Comparison of ENCODE assay signal across 25 mouse cellular contexts in genomic region chr3:82124567-82124966, GRCm38 (mm10).
"Had no signal": no experiment of that assay in that cellular context is flagged by ENCODE, and none has a peak within 500 bp of the region (broad histone marks: within the 10 kb centered on the region; RNA-seq: fewer than 3 reads in every experiment).

No protein-coding gene starts in this region.

- H3K9ac ChIP-seq: heart, embryonic 12.5 days; hindbrain, embryonic 12.5 days; hindbrain, embryonic 15.5 days; kidney, embryonic 15.5 days; limb, embryonic 13.5 days; limb, embryonic 15.5 days; liver, embryonic 12.5 days had no signal

- H3K36me3 ChIP-seq: heart, embryonic 10.5 days; heart, embryonic 12.5 days; hindbrain, embryonic 10.5 days; hindbrain, embryonic 12.5 days; hindbrain, embryonic 15.5 days; kidney, embryonic 15.5 days; limb, embryonic 13.5 days; limb, embryonic 15.5 days; liver, embryonic 12.5 days had no signal

- DNase-seq: gastrocnemius, postnatal 14 days; gastrocnemius, postnatal 36 days; heart, adult 2 months; heart, postnatal 14 days; heart, postnatal 36 days; kidney, adult 11 months; kidney, adult 2 months; kidney, adult 9 months; kidney, postnatal 14 days; kidney, postnatal 36 days; layer of hippocampus, adult 9-11 months; layer of hippocampus, postnatal 36 days; left cerebral cortex, postnatal 4 days had no signal

- H3K4me1 ChIP-seq: hindbrain, embryonic 10.5 days; hindbrain, embryonic 12.5 days; hindbrain, embryonic 15.5 days; limb, embryonic 13.5 days; limb, embryonic 15.5 days; liver, embryonic 12.5 days had no signal

- H3K4me2 ChIP-seq: heart, embryonic 12.5 days; hindbrain, embryonic 12.5 days; hindbrain, embryonic 15.5 days; kidney, embryonic 15.5 days; limb, embryonic 13.5 days; limb, embryonic 15.5 days; liver, embryonic 12.5 days had no signal

- H3K27ac ChIP-seq: heart, adult 2 months; heart, embryonic 10.5 days; hindbrain, embryonic 10.5 days; hindbrain, embryonic 12.5 days; hindbrain, embryonic 15.5 days; hindbrain, postnatal 0 days; kidney, embryonic 15.5 days; kidney, postnatal 0 days; limb, embryonic 13.5 days; limb, embryonic 15.5 days; liver, embryonic 12.5 days had no signal

- ATAC-seq: hindbrain, postnatal 0 days; intestine, embryonic 16.5 days; liver, embryonic 12.5 days had no signal

- H3K4me3 ChIP-seq: heart, adult 2 months; heart, embryonic 10.5 days; heart, embryonic 12.5 days; hindbrain, embryonic 10.5 days; hindbrain, embryonic 12.5 days; hindbrain, embryonic 15.5 days; kidney, embryonic 15.5 days; limb, embryonic 13.5 days; limb, embryonic 15.5 days; liver, embryonic 12.5 days had no signal

- H3K27me3 ChIP-seq: heart, embryonic 12.5 days; hindbrain, embryonic 12.5 days; hindbrain, embryonic 15.5 days; kidney, embryonic 15.5 days; limb, embryonic 13.5 days; limb, embryonic 15.5 days; liver, embryonic 12.5 days had no signal

- H3K9me3 ChIP-seq: heart, embryonic 10.5 days; heart, embryonic 12.5 days; hindbrain, embryonic 10.5 days; hindbrain, embryonic 12.5 days; hindbrain, embryonic 15.5 days; kidney, embryonic 15.5 days; limb, embryonic 13.5 days; limb, embryonic 15.5 days; liver, embryonic 12.5 days had no signal
